9 mouse cellular contexts compared by ENCODE assay signal in the genomic region with DNA sequence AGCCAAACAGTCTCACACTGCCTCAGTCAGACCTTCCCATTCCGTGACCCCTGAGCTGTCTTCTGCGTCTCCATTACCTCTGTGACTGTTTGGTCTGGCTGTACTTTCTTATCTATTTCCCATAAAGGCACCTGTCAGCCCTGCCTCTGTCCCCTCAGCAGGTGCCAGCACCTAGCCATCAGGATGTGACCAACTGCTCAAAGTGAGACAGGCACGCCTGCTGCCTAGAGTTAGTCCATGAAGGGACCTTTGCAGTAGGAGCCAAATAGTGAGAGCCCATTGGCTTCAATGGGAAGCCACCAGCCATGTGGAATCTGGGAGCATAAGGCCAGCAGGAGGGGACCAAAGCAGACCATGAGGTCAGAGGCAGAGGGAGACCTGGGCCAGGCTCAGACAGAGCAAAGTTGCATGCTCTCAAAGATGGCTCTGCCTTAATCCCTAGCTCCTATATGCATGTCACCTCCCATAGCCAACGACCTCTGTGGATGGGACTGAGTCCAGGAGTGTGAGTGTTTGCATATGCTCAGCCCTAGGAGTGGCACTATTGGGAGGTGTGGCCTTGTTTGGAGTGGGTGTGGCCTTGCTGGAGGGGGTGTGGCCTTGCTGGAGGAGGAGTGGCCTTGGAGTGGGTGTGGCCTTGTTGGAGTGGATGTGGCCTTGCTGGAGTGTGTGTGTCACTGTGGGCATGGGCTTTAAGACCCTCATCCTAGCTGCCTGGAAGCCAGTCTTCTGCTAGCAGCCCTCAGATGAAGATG. TPM values are rescaled to one million over a fixed set of nuclear protein-coding genes. Genes with fewer than 3 reads are reported as not detected.
DNase-seq lines count a peak whose midpoint lies in the region; ATAC-seq lines count a peak whose summit lies in the region.
"Had no signal": no experiment of that assay in that cellular context is flagged by ENCODE, and none has a peak within 500 bp of the region (broad histone marks: within the 10 kb centered on the region; RNA-seq: fewer than 3 reads in every experiment).

No protein-coding gene starts in this region.

- H3K36me3 ChIP-seq in kidney, embryonic 16.5 days (ENCODE audit: insufficient read depth, low read length), result no peaks in the 10 kb centered on the region
- no peaks in the 10 kb centered on the region for H3K36me3 ChIP-seq in splenic B cell, adult 2 months (ENCODE audit: control insufficient read depth, insufficient read depth, low read length, poor library complexity, severe bottlenecking)
- no peaks in the 10 kb centered on the region for H3K36me3 ChIP-seq in forebrain, embryonic 16.5 days (ENCODE audit: control insufficient read depth, insufficient read depth)

- H3K4me1 ChIP-seq in kidney, embryonic 16.5 days (ENCODE audit: insufficient read depth, low read length), result peaks cover 29% of the 10 kb centered on the region
- peaks cover 20% of the 10 kb centered on the region for H3K4me1 ChIP-seq in forebrain, embryonic 16.5 days (replicated peaks; ENCODE audit: control insufficient read depth, insufficient read depth, low read length)

- no peak overlapping the region for H3K4me2 ChIP-seq in kidney, embryonic 16.5 days (replicated peaks; ENCODE audit: low read depth, low read length)
- H3K4me2 ChIP-seq in forebrain, embryonic 16.5 days (ENCODE audit: low read length), result no peak overlapping the region

- no peaks in the 10 kb centered on the region for H3K27me3 ChIP-seq in kidney, embryonic 16.5 days (ENCODE audit: insufficient read depth, low read length)
- H3K27me3 ChIP-seq in splenic B cell, adult 2 months (ENCODE audit: control insufficient read depth, insufficient read depth, low read length, poor library complexity, severe bottlenecking), result no peaks in the 10 kb centered on the region
- no peaks in the 10 kb centered on the region; the same call in 1 of the 2 replicates for H3K27me3 ChIP-seq in forebrain, embryonic 16.5 days (replicated peaks; ENCODE audit: control insufficient read depth, insufficient read depth, low read length)

- no peak overlapping the region for H3K9ac ChIP-seq in kidney, embryonic 16.5 days (replicated peaks; ENCODE audit: low read length)
- no peak overlapping the region for H3K9ac ChIP-seq in forebrain, embryonic 16.5 days (replicated peaks; ENCODE audit: low read depth, low read length)

- no peak overlapping the region for H3K4me3 ChIP-seq in kidney, embryonic 16.5 days (ENCODE audit: low read length)
- H3K4me3 ChIP-seq in forebrain, embryonic 16.5 days (replicated peaks; ENCODE audit: low read length), result no peak overlapping the region
- H3K4me3 ChIP-seq: erythroblast, embryonic 14.5 days had no signal

- no peak overlapping the region for H3K27ac ChIP-seq in kidney, embryonic 16.5 days (ENCODE audit: low read length)
- no peak overlapping the region for H3K27ac ChIP-seq in forebrain, embryonic 16.5 days (ENCODE audit: low read length)

- H3K9me3 ChIP-seq in kidney, embryonic 16.5 days (ENCODE audit: low read length), result no peaks in the 10 kb centered on the region
- no peaks in the 10 kb centered on the region for H3K9me3 ChIP-seq in forebrain, embryonic 16.5 days (ENCODE audit: control insufficient read depth, low read length)

- DNase-seq in adrenal gland, adult 2 months, result peak; percentile 46
- no peak for DNase-seq in adrenal gland, adult 8-10 months
- DNase-seq in spleen, postnatal 4 days (ENCODE audit: low spot score in 2 of 2), result peak; percentile 62 to 73
- DNase-seq in spleen, postnatal 36 days (ENCODE audit: low spot score in 2 of 2), result no peak
- peak; percentile 62 for DNase-seq in splenic B cell, adult 2 months (ENCODE audit: low read depth, low spot score)

- 53% methylated on average over 4 of the region's 4 CpGs for WGBS in kidney, embryonic 16.5 days
- 76% methylated on average over 4 of the region's 4 CpGs for WGBS in forebrain, embryonic 16.5 days

- 0 out of 2 replicates have a peak, but pooled peaks have one; percentile 10 for ATAC-seq in kidney, embryonic 16.5 days (ENCODE audit: low FRiP score, low TSS enrichment)
- ATAC-seq in megakaryocyte-erythroid progenitor cell, adult 5-6 weeks (replicated peaks; ENCODE audit: low FRiP score, low TSS enrichment, poor library complexity, severe bottlenecking), result no peak
- no peak for ATAC-seq in forebrain, embryonic 16.5 days

RNA-seq across cellular contexts. Expression of gene Tldc1, which starts 3.0 kb away (rescaled TPM):
- total RNA-seq in adrenal gland, adult 2 months (2021), result 10 to 100 TPM in 1 of 2 experiments, 1 to 10 TPM in 1; 8.4 to 12.7 TPM
- 13.0 and 13.2 TPM in 2 replicates for polyA plus RNA-seq in adrenal gland, adult 2 months (2012; rRNA removed)
- total RNA-seq in adrenal gland, adult 8-10 months (2022), result 10 to 100 TPM; 16.1 to 18.1 (median 17.1) TPM
- polyA plus RNA-seq in kidney, embryonic 16.5 days (2015; fragmentation: Nextera tagmentation; extraction: Ambion mirVana), result 16.5 and 19.7 TPM in 2 replicates
- 8.5 and 12.4 TPM in 2 replicates for total RNA-seq in megakaryocyte-erythroid progenitor cell, adult 5-6 weeks (2014; fragmentation: Nextera tagmentation)
- total RNA-seq in megakaryocyte-erythroid progenitor cell, adult 5-6 weeks (2017), result 5.7 and 11.5 TPM in 2 replicates
- polyA plus RNA-seq in forebrain, embryonic 16.5 days (2015; fragmentation: Nextera tagmentation; extraction: Ambion mirVana), result 15.3 and 16.1 TPM in 2 replicates

RNA-seq across cellular contexts. Expression of gene Cotl1, which starts 59.1 kb away (rescaled TPM):
- 10 to 100 TPM; 45.4 to 50.4 TPM for total RNA-seq in adrenal gland, adult 2 months (2021)
- polyA plus RNA-seq in adrenal gland, adult 2 months (2012; rRNA removed), result 156 TPM in 2 replicates
- 10 to 100 TPM; 38.1 to 64.0 (median 54.4) TPM for total RNA-seq in adrenal gland, adult 8-10 months (2022)
- 130 and 138 TPM in 2 replicates for polyA plus RNA-seq in kidney, embryonic 16.5 days (2015; fragmentation: Nextera tagmentation; extraction: Ambion mirVana)
- 24.4 and 63.9 TPM in 2 replicates for total RNA-seq in megakaryocyte-erythroid progenitor cell, adult 5-6 weeks (2014; fragmentation: Nextera tagmentation)
- total RNA-seq in megakaryocyte-erythroid progenitor cell, adult 5-6 weeks (2017), result 30.4 and 44.2 TPM in 2 replicates
- polyA plus RNA-seq in forebrain, embryonic 16.5 days (2015; fragmentation: Nextera tagmentation; extraction: Ambion mirVana), result 119 and 147 TPM in 2 replicates

Comparison
In these comparisons a context has a peak if more than half of its experiments do, and no peak if none do; other contexts are left out.
1. DNase-seq: peak in adrenal gland, adult 2 months (single experiment), spleen, postnatal 4 days (2 of 2) and splenic B cell, adult 2 months (single experiment); none in adrenal gland, adult 8-10 months (single experiment) and spleen, postnatal 36 days (0 of 2).